Mouse (Mus musculus) cerebellum, postnatal 36 days (tissue): ENCODE measurements at regions not wholly inside any gene's neighbourhood (a gene's known extent, or its start where the extent isn't known, plus 50 kb on each side); places are given as distances from the start of the nearest gene placed in this dataset.

ENCODE experiments used
- DNase-seq, 2 experiments: peaks; one replicate each; pipeline ENCODE4 v3.0.0; 2021 to 2022; ENCODE audit warnings: mixed read lengths in 2 of 2

- peak in 1 of 2 experiments; percentile 3 for DNase-seq
These were observed 395.3 kb downstream of the Ccdc50 start for GRCm38 (mm10) chr16:27783978-27784377.

DNA sequence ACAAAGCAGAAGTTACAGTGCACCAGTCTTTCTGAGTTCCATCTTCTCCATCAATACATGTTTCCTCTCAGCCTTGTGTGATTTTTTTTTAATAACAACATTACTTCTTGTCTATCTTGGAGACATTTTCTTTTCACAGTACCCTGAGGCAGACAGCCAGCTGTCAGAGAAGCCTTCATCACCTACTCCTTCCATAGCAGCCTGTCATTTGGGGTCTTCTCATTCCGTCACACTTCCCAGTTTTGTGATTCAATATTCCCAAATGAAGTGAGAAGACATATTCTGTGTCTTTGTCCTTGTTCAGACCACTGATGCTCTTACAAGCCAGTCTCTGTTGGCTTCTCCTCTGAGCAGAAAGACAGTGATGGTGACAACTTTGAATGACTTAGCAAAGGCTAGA is 404.7 kb downstream of the Ccdc50 start:
- no peak for DNase-seq

GRCm38 (mm10) chr16:27794907-27795306 is 406.2 kb downstream of the Ccdc50 start:
- DNase-seq: no peak

GRCm38 (mm10) chr16:27796153-27796822 is 407.6 kb downstream of the Ccdc50 start:
- no peak for DNase-seq

- DNase-seq: no peak
These were observed 425.8 kb downstream of the Ccdc50 start for GRCm38 (mm10) chr16:27814476-27814875.
